Mouse (Mus musculus) erythroblast, embryonic 14.5 days (primary cell): ENCODE results near the gene Tcirg1.

Experiments used
- GATA1 ChIP-seq: IDR thresholded peaks from 2 replicates; pipeline ENCODE4 v1.6.1; 2012; ENCODE audit warnings: low read length, inconsistent platforms, mixed read lengths
- TAL1 ChIP-seq: IDR thresholded peaks from 3 replicates; pipeline ENCODE4 v1.6.1; 2012; ENCODE audit warnings: low read length, inconsistent platforms, mixed read lengths

DNA sequence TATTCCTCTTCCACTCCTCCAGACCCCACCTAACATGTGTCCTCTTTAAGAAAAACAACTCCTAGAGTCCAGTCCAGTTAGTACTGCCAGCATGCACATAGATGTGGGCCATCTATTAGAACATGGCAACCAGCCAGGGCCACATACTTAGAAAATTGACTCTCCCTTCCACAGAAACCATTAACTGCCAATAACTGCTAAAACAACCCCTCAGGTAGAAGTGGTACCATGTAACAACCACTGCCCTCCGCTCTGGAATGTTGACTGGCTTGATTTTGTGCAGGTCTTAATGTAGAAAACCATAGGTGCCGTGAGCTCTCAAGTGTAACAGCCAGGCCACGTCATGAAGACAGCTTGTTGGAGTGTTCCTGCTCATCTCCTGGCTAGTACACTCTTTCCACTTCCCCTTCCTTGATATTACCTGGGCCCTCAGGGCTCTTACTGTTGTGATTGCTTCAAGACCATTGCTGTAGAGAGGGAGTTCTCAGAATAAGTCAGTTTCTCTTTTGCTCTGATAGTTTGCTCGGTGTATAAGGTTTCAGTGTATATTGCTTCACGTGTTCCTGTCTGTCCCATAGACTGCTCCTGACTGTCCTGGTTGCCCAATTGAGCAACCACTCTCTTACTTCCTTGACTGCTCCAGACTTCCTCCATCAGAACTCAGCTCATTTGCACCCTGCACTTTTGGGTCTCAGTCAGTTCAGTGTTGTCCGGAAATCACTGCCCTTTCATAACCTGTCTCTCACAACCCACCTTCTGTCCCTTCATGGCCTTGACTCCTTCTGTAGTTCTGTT lies 26.7 kb downstream of the Tcirg1 start:
- TF ChIP-seq GATA1 (no peak), TAL1 (no peak)
